ENCODE assay signal across 26 mouse cellular contexts in the genomic region with DNA sequence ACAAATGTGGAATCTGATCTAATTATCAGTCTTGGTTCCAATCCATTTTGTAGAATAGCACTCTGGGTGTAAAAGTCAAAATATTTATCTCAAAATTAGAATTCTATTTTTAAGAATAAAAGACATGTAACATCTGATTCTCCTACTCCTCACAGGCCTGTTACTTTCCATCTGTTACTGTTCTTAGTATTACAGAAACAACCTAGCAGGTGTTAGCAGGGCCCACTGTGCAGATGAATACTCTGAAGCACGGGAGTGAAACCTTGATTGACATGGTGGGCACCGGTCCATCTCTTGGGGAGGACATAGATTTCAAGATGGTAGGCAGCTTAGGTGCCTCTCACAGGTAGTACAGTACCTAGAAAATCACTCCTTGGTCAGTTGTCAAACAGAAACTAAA.
A peak's percentile ranks its signal among the peaks of the same experiment; 100 is the strongest.
DNase-seq lines count a peak whose midpoint lies in the region; ATAC-seq lines count a peak whose summit lies in the region.
"Had no signal": no experiment of that assay in that cellular context is flagged by ENCODE, and none has a peak within 500 bp of the region (broad histone marks: within the 10 kb centered on the region; RNA-seq: fewer than 3 reads in every experiment).

No protein-coding gene starts in this region.

- H3K36me3 ChIP-seq in forebrain, embryonic 15.5 days = no peaks in the 10 kb centered on the region
- H3K36me3 ChIP-seq in forebrain, embryonic 12.5 days (replicated peaks) = no peaks in the 10 kb centered on the region
- H3K36me3 ChIP-seq in limb, embryonic 10.5 days = no peaks in the 10 kb centered on the region
- H3K36me3 ChIP-seq in hindbrain, embryonic 11.5 days (ENCODE audit: control insufficient read depth, insufficient read depth, low read length) = no peaks in the 10 kb centered on the region
- H3K36me3 ChIP-seq: forebrain, embryonic 10.5 days; heart, embryonic 12.5 days; heart, embryonic 15.5 days; hindbrain, embryonic 10.5 days had no signal

- no peak overlapping the region for H3K4me2 ChIP-seq in forebrain, embryonic 15.5 days (replicated peaks)
- H3K4me2 ChIP-seq in forebrain, embryonic 12.5 days = no peak overlapping the region
- no peak overlapping the region for H3K4me2 ChIP-seq in hindbrain, embryonic 11.5 days (replicated peaks; ENCODE audit: low read depth, low read length)
- H3K4me2 ChIP-seq: heart, embryonic 12.5 days; heart, embryonic 15.5 days; hindbrain, embryonic 14.5 days had no signal

- WGBS in forebrain, embryonic 15.5 days = 59% methylated on average over 2 of the region's 2 CpGs
- WGBS in forebrain, embryonic 12.5 days = 92% methylated on average over 2 of the region's 2 CpGs
- 93% methylated on average over 2 of the region's 2 CpGs for WGBS in limb, embryonic 10.5 days
- 87% methylated on average over 2 of the region's 2 CpGs for WGBS in hindbrain, embryonic 11.5 days

- H3K27me3 ChIP-seq in forebrain, embryonic 15.5 days = no peaks in the 10 kb centered on the region
- H3K27me3 ChIP-seq in forebrain, embryonic 12.5 days = no peaks in the 10 kb centered on the region
- H3K27me3 ChIP-seq in limb, embryonic 10.5 days (ENCODE audit: low read depth, poor library complexity, severe bottlenecking) = no peaks in the 10 kb centered on the region
- no peaks in the 10 kb centered on the region for H3K27me3 ChIP-seq in hindbrain, embryonic 11.5 days (ENCODE audit: control insufficient read depth, insufficient read depth, low read length)
- H3K27me3 ChIP-seq: heart, embryonic 12.5 days; heart, embryonic 15.5 days had no signal

- no peak overlapping the region for H3K9ac ChIP-seq in forebrain, embryonic 15.5 days (replicated peaks)
- no peak overlapping the region for H3K9ac ChIP-seq in forebrain, embryonic 12.5 days
- no peak overlapping the region for H3K9ac ChIP-seq in hindbrain, embryonic 11.5 days (ENCODE audit: low read depth, low read length)
- H3K9ac ChIP-seq: heart, embryonic 12.5 days; heart, embryonic 15.5 days; hindbrain, embryonic 14.5 days had no signal

- no peaks in the 10 kb centered on the region for H3K9me3 ChIP-seq in forebrain, embryonic 15.5 days
- no peaks in the 10 kb centered on the region for H3K9me3 ChIP-seq in forebrain, embryonic 12.5 days
- no peaks in the 10 kb centered on the region for H3K9me3 ChIP-seq in limb, embryonic 10.5 days (replicated peaks)
- no peaks in the 10 kb centered on the region for H3K9me3 ChIP-seq in hindbrain, embryonic 11.5 days (ENCODE audit: control insufficient read depth, low read length)
- H3K9me3 ChIP-seq: forebrain, embryonic 10.5 days; heart, embryonic 12.5 days; heart, embryonic 15.5 days; hindbrain, embryonic 10.5 days had no signal

- no peak overlapping the region for H3K27ac ChIP-seq in forebrain, embryonic 15.5 days (replicated peaks)
- H3K27ac ChIP-seq in forebrain, embryonic 12.5 days = no peak overlapping the region
- H3K27ac ChIP-seq in limb, embryonic 10.5 days = no peak overlapping the region
- H3K27ac ChIP-seq in hindbrain, embryonic 11.5 days (ENCODE audit: low read depth, low read length) = no peak overlapping the region
- H3K27ac ChIP-seq: forebrain, embryonic 10.5 days; heart, embryonic 15.5 days; hindbrain, embryonic 10.5 days; hindbrain, embryonic 14.5 days had no signal

- H3K4me3 ChIP-seq in forebrain, embryonic 15.5 days = no peak overlapping the region
- H3K4me3 ChIP-seq in forebrain, embryonic 12.5 days (replicated peaks) = no peak overlapping the region
- H3K4me3 ChIP-seq in limb, embryonic 10.5 days = no peak overlapping the region
- no peak overlapping the region for H3K4me3 ChIP-seq in hindbrain, embryonic 11.5 days (ENCODE audit: low read depth, low read length)
- H3K4me3 ChIP-seq: forebrain, embryonic 10.5 days; heart, embryonic 12.5 days; heart, embryonic 15.5 days; hindbrain, embryonic 10.5 days had no signal

- DNase-seq in layer of hippocampus, adult 11-12 months (ENCODE audit: low spot score) = peak; percentile 22
- no peak for DNase-seq in layer of hippocampus, adult 9-10 months (ENCODE audit: low spot score)
- peak; percentile 9 to 35 for DNase-seq in layer of hippocampus, adult 8-10 months (ENCODE audit: low spot score in 2 of 2)
- no peak for DNase-seq in layer of hippocampus, postnatal 10 days (ENCODE audit: low spot score in 2 of 2)
- DNase-seq in limb, embryonic 10.5 days (ENCODE audit: low spot score) = peak; percentile 14
- DNase-seq in hindbrain, embryonic 11.5 days (ENCODE audit: low spot score) = no peak
- DNase-seq: adrenal gland, adult 2 months; adrenal gland, postnatal 14 days; B cell, adult 2 months; cerebellum, adult 11-12 months; cerebellum, adult 8-10 months; cerebellum, postnatal 10 days; cerebellum, postnatal 36 days; embryo, embryonic 11 days; gastrocnemius, postnatal 10 days; gastrocnemius, postnatal 36 days; heart, postnatal 10 days; heart, postnatal 36 days had no signal

- peak; percentile 55; the same call in 1 of the 2 replicates for ATAC-seq in forebrain, embryonic 15.5 days (replicated peaks)
- ATAC-seq in forebrain, embryonic 12.5 days (ENCODE audit: low FRiP score) = no peak
- ATAC-seq in hindbrain, embryonic 11.5 days (ENCODE audit: low FRiP score) = no peak
- ATAC-seq: intestine, postnatal 0 days had no signal

- peaks cover 1% of the 10 kb centered on the region; the same call in 1 of the 2 replicates for H3K4me1 ChIP-seq in forebrain, embryonic 15.5 days
- H3K4me1 ChIP-seq in forebrain, embryonic 12.5 days = peaks cover 4% of the 10 kb centered on the region; the same call in 1 of the 2 replicates
- peaks cover 7% of the 10 kb centered on the region; the same call in 1 of the 2 replicates for H3K4me1 ChIP-seq in limb, embryonic 10.5 days
- no peaks in the 10 kb centered on the region for H3K4me1 ChIP-seq in hindbrain, embryonic 11.5 days (replicated peaks; ENCODE audit: control insufficient read depth, insufficient read depth, low read length)
- H3K4me1 ChIP-seq: heart, embryonic 12.5 days; heart, embryonic 15.5 days; hindbrain, embryonic 10.5 days had no signal

Comparison
In these comparisons a context has a peak if more than half of its experiments do, and no peak if none do; other contexts are left out.
1. DNase-seq: peak in layer of hippocampus, adult 11-12 months (single experiment), layer of hippocampus, adult 8-10 months (2 of 2) and limb, embryonic 10.5 days (single experiment); none in layer of hippocampus, adult 9-10 months (single experiment), layer of hippocampus, postnatal 10 days (0 of 2) and hindbrain, embryonic 11.5 days (single experiment).